Mouse (Mus musculus) brain, embryonic 18.5 days (tissue): ENCODE data around the gene Yars.

Source experiments
- DNase-seq: peaks from one replicate; pipeline ENCODE4 v3.0.0-alpha.2; 2012; ENCODE audit warnings: low read depth, low spot score

The Yars gene

DNA sequence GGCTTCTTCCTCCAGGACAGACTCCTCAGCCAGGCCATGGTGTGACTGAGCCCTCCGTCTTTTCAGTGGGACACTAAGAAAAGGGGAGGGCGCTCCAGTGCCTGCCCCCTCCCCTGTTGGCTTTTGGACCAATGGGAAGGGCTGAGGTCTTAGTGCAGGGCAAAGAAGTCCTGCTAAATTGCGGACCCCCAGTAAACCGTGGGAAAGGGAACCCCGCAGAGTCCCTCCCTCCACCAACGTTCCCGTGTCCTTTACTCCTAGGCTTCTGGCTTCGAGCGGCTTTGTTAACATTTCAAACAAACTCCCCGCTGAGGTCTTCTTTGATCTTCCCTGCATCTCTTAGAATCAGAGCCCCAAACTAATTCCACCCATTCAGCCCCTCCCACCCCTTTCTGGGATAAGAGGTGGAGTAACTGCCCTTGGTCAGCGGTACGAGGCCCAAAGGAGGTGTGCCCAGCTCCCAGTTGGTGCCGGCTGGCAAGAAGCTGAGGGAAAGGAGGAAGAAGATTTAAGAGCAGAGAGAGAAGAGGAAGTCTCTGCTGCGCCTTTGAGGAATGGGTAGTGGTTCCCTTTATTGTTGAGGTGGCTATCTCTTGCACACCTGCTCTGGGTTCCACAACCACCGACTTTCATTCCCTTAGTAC lies 62.0 kb downstream of the Yars start:
- DNase-seq = no peak

DNA sequence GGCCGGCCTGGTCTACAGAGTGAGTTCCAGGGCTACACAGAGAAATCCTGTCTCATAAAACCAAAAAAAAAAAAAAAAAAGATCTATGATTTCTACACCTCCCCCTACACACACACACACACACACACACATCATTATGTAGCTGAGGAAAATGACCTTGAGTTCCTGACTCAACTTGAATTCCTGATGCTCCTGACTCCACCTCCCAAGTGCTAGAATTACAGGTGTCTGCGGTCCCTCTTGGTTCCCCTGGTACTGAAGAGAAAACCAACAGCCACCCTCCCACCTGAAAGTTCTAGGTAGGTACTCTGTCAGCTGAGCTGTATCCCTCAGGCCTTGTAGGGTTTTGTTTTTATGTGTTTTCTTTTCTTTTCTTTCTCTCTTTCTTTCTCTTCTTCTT lies 62.9 kb downstream of the Yars start:
- DNase-seq = no peak

DNA sequence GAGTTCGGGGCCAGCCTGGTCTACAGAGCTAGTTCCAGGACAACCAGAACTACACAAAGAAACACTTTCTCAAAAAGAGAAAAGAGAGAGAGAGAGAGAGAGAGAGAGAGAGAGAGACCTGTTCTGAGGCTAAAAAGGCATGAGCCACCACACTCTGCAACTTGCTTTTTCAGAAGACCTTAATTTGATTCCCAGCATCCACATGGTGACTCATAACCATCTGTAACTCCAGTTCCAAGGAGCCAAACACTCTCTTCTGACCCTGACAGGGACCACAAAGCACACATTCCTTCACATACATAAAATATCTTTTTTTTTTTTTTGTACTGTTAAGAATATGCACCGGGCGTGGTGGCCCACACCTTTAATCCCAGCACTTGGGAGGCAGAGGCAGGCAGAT lies 65.0 kb downstream of the Yars start:
- no peak for DNase-seq

DNA sequence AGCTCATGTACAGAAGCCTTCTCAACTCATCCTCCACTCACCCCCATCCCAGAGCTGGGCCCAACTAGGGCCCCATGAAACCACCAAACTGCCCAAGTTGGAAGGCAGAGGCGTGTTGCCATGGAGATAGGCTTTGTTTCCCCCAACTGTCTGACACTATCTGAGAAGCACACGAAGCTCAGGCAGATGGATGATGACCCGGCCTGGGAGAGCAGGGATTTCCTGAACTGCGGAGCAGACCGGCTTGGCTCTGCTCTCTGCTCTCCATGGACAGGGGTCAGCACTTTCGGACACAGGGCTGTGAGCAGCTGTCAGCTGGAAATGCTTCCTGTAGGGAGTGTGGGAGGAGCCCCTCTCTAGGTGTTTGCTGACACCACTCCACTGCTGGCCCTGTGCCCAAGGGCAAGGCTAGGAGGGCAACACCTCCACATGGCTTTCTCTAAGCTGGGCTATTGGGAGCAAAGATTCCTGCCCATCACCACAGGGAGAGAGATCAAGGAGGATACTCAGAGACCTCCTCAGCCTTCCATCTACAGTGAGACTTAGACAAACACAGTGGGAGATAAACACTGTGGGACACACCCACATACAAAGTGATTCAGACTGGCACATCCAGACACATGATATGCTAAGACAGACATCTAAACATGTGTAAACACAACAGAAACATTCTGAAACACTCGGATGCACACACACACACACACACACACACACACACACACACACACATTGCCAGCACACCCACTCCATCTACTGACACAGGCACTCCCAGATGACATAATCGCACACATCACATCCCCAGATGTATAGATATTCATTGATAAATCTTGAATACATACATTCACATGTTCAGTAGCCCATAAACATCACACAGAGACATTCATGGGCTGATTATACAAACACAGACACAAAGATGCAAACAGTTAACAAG lies 67.2 kb downstream of the Yars start:
- no peak for DNase-seq

DNA sequence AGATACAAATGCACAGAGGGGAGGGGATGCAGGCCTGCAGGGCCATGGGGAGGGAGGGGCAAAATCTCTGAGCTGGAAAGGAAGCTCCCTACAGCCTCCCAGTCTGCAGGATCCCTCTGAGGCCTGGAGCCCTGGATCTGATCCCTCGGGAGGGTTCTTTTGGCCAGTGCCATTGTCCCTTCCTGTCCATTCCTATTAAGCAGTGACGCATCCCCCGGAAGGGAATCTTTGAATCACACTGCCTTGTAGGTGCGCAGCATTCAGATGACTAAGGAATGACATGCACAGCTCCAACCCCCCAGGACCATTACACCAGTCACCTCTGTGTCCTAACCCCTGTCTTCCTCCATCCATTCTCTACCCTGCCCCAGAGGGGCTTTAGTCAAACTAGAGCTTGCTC lies 69.5 kb downstream of the Yars start:
- no peak for DNase-seq

DNA sequence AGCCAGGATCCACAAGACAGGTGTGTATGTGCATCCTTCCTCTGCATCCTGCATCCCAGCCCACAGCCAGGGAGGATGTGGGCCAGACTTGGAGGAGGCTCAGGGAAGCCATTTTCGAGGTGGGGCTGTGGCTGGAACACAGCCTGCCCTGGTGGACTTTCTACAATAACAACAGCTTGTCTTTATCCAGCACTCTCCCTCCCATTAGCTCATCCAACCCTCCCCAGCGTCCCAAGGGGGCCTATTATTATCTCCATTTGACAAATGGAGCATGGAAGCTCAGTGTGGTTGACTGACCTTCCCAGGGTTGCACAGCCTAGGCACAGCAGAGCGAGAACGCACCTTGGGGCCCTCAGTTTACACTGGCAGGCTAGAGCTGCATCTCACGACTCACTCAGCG lies 71.1 kb downstream of the Yars start:
- no peak for DNase-seq

DNA sequence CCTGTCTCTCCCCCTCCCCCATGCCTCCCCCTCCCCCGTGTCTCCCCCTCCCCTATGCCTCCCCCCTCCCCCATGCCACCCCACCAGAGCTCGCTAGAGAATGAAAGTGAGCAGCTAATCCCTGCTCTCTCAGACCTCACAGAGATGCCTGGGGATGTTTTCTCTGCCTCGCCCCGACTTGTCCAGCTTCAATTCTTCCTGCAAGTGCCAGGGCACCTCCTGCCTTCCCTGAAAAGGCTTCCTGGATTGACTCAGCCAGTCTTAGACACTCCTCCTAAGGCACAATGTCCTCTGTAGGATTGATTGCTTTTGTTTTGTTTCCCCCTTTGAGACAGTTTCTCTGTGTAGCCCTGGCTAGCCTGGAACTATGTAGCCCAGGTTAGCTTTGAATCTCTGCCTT lies 71.6 kb downstream of the Yars start, which contains the start of gene C77080:
TSS of gene C77080 (minus strand) at position 209 of the 400 bp plus-strand sequence.
- DNase-seq = no peak

DNA sequence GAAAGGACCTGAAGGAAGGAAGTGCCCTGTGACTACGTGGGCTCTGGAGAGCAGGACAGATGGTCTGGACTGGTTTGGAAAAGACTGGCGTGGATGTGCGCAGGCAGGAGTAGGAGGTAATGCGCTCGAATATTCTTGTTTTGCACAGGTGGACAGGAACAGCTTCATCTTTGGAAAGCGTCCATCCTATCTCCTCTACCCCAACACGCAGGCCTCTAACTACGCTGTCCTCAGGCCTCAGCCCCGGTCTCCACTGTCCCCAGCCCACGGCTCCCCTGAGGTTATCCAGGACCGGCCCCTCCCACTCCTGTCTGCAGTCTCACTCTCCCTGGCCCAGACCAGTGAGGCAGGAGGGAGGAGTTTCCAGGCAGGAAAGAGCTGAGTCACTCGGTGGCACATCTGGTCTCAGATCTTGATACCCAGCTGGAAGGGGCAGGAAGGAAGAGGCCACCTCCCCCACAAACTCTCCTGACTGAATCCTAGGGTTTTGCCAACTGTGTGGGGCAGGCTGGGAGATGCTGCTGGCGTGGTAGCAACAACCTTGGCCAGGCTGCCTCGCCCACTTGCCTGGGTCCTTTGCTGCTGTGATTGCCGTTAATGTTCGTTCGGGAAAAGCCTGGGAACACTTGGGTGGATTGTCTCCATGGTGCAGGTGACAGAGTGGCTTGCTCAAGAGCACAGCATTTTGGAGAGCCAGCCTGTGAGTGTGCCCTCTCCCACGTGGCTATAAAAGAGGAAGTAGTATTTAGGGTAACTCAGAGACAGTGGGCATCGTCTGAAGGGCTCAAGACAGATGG lies 73.9 kb downstream of the Yars start:
- no peak for DNase-seq

DNA sequence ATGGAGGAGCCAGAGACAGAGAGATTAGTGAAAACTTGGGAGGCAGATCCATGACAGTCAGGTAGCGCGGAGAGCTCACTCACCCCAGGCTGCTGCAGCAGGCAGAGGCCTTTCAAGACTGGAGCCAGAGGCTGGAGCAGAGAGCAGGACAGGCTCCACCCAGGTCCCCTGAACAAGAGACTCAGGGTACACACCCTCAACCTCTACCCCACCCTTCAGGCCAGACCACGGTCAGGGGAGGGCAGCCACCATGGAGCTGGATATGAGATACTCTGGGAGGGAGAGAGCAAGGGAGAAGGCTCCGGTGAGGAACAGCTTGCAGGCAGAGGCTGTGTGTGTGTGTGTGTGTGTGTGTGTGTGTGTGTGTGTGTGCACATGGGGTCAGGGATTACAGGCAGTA lies 76.6 kb downstream of the Yars start:
- no peak for DNase-seq

DNA sequence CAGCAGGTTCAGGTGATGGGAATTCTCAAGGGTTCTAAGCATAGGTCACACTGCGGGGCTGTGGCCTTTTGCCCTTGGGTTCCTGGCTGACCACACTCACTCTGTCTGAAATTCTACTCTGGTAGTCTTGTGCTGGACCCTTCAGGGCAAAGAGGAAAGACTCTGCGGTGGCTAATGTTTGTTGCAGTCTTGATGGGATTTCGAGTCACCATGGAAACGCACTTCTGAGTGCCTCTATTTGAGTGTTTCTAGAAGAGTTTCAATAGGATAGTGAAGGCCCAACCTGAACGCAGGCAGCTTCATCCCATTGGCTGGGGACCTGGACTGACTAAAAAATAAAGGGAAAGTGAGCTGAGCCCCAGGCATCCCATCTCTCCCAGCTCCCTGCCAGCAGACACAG lies 77.3 kb downstream of the Yars start:
- DNase-seq = no peak

DNA sequence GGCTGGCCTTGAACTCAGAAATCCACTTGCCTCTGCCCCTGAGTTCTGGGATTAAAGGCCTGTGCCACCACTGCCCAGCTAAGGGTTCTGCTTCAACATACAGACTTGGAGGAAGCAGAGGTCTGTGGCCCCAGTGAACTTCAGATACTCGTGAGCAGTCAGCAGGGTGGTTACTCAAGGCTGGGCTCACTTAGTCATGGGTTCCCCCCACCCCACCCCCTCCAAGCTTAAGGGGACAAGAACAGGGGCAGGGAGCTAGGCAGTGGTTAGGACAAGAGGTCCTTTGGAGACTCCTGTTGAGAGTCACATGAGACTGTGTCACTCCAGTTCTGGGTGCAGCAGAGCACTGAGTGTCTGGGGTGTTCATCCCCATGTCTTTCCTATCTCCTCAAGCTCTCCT lies 79.1 kb downstream of the Yars start:
- DNase-seq = no peak
